Mouse (Mus musculus): ENCODE results near the gene Mybpc1. TPM values are rescaled to one million over a fixed set of nuclear protein-coding genes. Genes with fewer than 3 reads are reported as not detected.
A peak's percentile ranks its signal among the peaks of the same experiment; 100 is the strongest.

Mybpc1 gene
- polyA plus RNA-seq, 1 experiment from 2014 or later: 2.0 TPM

DNA sequence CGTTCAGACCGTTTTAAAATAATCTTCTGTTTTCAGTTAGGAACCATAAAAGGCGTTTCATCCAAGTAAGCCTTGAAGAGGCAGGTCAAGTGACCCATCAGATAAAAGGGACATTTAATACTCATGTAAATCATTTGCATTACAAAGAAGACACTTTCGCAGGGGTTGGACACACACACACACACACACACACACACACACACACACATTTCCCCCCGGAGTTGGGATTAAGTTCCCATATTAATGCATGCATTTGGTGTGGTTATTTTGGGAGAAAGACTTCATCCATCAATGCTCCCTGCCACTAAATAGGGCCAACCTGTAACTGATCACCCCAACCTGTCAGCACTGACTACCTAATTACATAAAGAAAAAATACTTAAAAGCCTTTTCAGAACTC lies 1.7 kb downstream of the Mybpc1 start:
- Histone ChIP-seq H3K9me3 (no peaks in the 10 kb centered on the region), H3K36me3 (replicated peaks) (no peaks in the 10 kb centered on the region), H3K9ac (no peak overlapping the region), H3K4me2 (0 out of 2 replicates have a peak overlapping the region, but pooled peaks have one; percentile 13), H3K27me3 (replicated peaks) (no peaks in the 10 kb centered on the region; the same call in 1 of the 2 replicates), H3K27ac (no peak overlapping the region), H3K4me1 (peaks cover 6% of the 10 kb centered on the region), H3K4me3 (no peak overlapping the region)
- ATAC-seq (replicated peaks): no peak; the same call in 1 of the 2 replicates
- WGBS: 10% methylated on average over 5 of the region's 5 CpGs

DNA sequence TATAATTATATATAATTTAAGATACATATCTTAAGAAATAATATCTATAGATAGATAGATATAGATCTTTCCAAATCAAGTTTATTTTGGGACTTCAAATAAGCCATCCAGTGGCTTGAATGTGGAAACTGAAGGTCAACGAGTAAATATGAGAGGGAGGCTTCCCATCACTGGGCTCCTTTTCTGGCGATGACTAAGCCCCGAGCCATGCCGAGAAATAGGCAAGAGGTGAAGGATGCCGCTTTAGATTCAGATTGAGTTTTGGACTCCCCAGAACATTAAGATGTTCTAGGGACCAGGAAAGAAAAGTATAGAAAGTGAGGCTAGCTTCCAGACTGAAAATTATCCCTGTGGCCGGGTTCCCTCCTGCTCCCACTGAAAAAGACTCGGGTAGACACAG lies 4.4 kb downstream of the Mybpc1 start:
- no peak overlapping the region for H3K4me2 ChIP-seq
- no peak overlapping the region for H3K9ac ChIP-seq
- ATAC-seq (replicated peaks): no peak
- no peaks in the 10 kb centered on the region; the same call in 1 of the 2 replicates for H3K27me3 ChIP-seq (replicated peaks)
- no peak overlapping the region for H3K4me3 ChIP-seq
- 93% methylated on average over 7 of the region's 7 CpGs for WGBS
- no peaks in the 10 kb centered on the region for H3K36me3 ChIP-seq (replicated peaks)
- H3K4me1 ChIP-seq: peaks cover 6% of the 10 kb centered on the region
- no peak overlapping the region for H3K27ac ChIP-seq
- no peaks in the 10 kb centered on the region for H3K9me3 ChIP-seq

DNA sequence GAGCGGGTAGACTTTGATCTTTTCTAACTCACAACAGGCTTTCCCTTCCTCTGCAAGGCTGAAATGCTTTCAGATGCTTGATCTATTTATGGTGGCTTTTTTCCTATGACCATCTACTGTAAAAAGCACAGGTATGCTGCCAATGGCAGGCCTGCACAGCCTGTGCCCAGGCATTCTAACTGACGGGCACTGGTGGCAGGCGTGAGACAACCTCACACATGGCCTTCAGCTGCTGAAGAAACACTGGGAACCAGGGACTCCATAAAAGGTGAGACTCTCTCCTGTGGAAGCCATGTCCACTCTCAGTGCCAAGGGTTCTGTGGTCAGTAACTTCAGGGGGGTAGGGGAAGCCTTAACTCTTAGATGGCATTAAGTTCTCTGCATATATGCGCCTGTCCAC lies 12.6 kb downstream of the Mybpc1 start:
- no peaks in the 10 kb centered on the region for H3K4me1 ChIP-seq
- H3K36me3 ChIP-seq (replicated peaks): no peaks in the 10 kb centered on the region
- no peak overlapping the region for H3K4me2 ChIP-seq
- no peaks in the 10 kb centered on the region for H3K27me3 ChIP-seq (replicated peaks)
- no peak for ATAC-seq (replicated peaks)
- no peak overlapping the region for H3K27ac ChIP-seq
- 98% methylated on average over 4 of the region's 4 CpGs for WGBS
- H3K9me3 ChIP-seq: no peaks in the 10 kb centered on the region
- H3K9ac ChIP-seq: no peak overlapping the region
- no peak overlapping the region for H3K4me3 ChIP-seq

DNA sequence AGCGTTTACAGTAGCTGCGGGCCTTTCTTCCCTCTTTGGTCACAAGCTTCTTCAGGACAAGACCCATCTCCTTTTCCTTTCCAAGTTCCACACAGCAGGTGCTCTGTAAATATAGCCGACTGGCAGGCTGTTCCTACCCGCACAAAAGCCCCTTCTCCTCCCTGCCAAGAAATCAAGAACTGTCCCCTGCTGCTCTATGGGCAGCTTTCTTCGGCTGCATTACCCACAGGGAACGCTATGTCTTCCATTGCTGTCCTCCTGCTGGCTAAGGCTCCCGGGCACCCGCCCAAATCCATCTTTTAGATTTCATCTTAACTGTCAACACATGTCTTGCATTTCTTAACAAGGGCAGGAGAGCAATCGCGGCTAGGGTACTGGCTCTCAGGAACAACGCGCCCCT lies 13.9 kb downstream of the Mybpc1 start:
- Histone ChIP-seq H3K9me3 (no peaks in the 10 kb centered on the region), H3K9ac (no peak overlapping the region), H3K4me2 (no peak overlapping the region), H3K4me1 (no peaks in the 10 kb centered on the region), H3K27ac (no peak overlapping the region), H3K4me3 (no peak overlapping the region), H3K27me3 (replicated peaks) (no peaks in the 10 kb centered on the region), H3K36me3 (replicated peaks) (no peaks in the 10 kb centered on the region)
- WGBS: 64% methylated on average over 12 of the region's 12 CpGs
- ATAC-seq (replicated peaks): no peak

DNA sequence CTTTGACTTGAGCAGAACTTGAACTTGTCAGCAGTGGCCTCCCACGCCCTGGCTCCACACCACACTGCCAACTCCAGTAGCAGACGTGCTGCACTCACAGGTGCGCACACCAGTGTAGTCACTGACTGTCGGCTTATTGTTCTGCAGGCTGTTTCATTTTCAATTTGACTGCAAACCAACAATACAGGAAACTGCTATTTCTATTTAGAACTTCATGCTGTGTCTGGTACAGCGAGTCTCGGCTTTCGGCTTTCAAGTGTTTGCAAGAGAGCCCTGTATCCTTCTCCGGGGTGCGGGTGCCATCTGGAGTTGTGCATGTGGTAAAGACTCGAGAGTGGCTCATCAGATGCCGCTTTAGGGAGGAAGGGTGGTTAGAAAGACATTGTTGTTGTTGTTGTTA lies 20.5 kb downstream of the Mybpc1 start:
- no peaks in the 10 kb centered on the region for H3K4me1 ChIP-seq
- WGBS: 93% methylated on average over 11 of the region's 11 CpGs
- H3K9ac ChIP-seq: no peak overlapping the region
- H3K27me3 ChIP-seq (replicated peaks): no peaks in the 10 kb centered on the region
- no peak overlapping the region for H3K4me3 ChIP-seq
- no peaks in the 10 kb centered on the region for H3K9me3 ChIP-seq
- H3K27ac ChIP-seq: no peak overlapping the region
- no peak overlapping the region for H3K4me2 ChIP-seq
- H3K36me3 ChIP-seq (replicated peaks): no peaks in the 10 kb centered on the region
- ATAC-seq (replicated peaks): no peak

DNA sequence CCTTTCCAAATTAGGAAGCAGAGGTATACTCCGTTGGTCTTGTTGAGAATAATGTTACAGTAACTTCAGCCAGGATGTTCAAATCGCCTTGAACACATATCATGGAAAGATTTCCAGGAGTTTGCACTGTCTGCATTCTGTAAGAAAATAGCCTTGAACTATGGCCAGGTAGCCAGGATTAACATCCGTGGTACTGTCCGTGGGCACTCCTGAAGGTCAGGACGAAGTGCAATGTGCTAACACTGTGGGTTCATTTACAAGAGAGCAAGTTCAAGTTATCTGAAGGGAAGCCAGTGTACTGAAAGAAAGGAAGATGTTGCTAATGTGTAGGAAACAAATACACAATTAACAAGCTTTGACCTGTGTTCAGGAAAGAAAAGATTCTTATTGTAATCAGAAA lies 24.2 kb downstream of the Mybpc1 start:
- Histone ChIP-seq H3K9ac (no peak overlapping the region), H3K9me3 (no peaks in the 10 kb centered on the region), H3K36me3 (replicated peaks) (no peaks in the 10 kb centered on the region), H3K27ac (no peak overlapping the region), H3K27me3 (replicated peaks) (no peaks in the 10 kb centered on the region), H3K4me1 (no peaks in the 10 kb centered on the region), H3K4me3 (no peak overlapping the region), H3K4me2 (no peak overlapping the region)
- 93% methylated on average over 5 of the region's 5 CpGs for WGBS
- ATAC-seq (replicated peaks): no peak

DNA sequence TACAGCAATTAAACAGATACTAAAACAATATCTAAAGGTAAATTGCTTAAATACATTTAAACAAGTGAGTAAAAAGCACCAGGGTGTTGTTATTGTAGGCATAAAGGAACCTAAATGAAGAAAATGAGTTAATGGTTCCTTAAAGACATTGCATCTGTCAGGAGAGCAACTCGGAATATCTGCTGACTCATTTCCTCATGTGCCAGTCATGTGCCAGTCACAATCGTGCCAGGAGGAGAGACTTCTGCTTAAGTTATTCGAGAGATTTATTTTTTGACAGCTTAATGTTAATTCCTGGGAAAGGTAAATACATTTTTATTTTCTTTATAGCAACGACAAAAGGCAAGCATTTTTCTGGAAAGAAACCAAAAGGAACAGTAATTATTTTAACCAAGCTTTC lies 26.3 kb downstream of the Mybpc1 start:
- no peak overlapping the region for H3K9ac ChIP-seq
- H3K27ac ChIP-seq: no peak overlapping the region
- no peaks in the 10 kb centered on the region for H3K4me1 ChIP-seq
- no peak for ATAC-seq (replicated peaks)
- H3K4me3 ChIP-seq: no peak overlapping the region
- WGBS: 85% methylated on average over 4 of the region's 4 CpGs
- H3K9me3 ChIP-seq: no peaks in the 10 kb centered on the region
- H3K27me3 ChIP-seq (replicated peaks): no peaks in the 10 kb centered on the region
- no peak overlapping the region for H3K4me2 ChIP-seq
- no peaks in the 10 kb centered on the region for H3K36me3 ChIP-seq (replicated peaks)

DNA sequence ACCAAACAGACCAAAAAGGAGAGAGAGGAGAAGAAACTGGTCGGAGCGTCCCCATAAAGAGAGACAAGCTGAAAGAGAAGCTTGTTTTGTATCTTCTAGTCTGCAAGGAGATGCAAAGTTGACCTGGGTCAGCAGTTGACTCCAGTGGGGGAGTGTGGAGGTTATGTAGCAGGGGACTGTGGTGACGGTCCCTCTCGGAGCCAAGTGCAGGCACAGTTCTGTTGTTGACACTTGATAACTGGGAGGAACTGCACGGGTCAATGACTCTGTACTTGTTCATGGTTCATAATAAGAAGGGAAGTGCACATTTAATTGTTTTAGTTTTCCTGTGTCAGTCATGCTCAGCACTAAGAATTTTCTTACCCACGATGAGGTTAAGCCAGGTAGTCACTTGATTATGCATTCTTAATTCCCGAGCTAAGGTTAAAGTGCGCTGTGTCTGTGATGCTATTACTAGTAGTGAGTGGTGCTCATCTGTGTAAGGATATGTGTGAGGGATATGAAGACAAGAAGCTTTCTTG lies 30.8 kb downstream of the Mybpc1 start:
- no peak overlapping the region for H3K4me3 ChIP-seq
- H3K9me3 ChIP-seq: no peaks in the 10 kb centered on the region
- no peak for ATAC-seq (replicated peaks)
- no peaks in the 10 kb centered on the region for H3K36me3 ChIP-seq (replicated peaks)
- H3K9ac ChIP-seq: no peak overlapping the region
- H3K4me2 ChIP-seq: no peak overlapping the region
- H3K27me3 ChIP-seq (replicated peaks): no peaks in the 10 kb centered on the region
- H3K4me1 ChIP-seq: no peaks in the 10 kb centered on the region
- WGBS: 80% methylated on average over 8 of the region's 8 CpGs
- H3K27ac ChIP-seq: no peak overlapping the region

DNA sequence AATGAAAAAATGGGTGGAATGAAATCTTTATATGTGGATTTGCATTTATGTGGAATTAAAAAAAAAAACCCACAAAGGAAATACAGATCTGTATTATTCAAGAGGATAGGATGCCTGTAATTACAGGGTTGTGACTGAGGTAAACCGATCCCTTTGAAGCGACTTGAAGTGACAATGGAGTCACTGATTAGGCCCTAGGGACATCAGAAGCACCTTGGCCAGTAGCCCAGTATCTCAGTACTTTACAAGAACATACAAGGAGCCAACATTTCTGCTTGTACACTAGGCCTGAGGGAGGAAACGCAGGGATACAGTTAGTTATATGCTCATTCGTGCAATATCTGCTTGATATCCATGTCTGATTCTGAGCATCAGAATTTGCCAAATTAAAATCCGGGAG lies 32.8 kb downstream of the Mybpc1 start:
- 0 out of 2 replicates have a peak, but pooled peaks have one; percentile 39 for ATAC-seq (replicated peaks)
- Histone ChIP-seq H3K4me1 (no peaks in the 10 kb centered on the region), H3K4me2 (no peak overlapping the region), H3K9me3 (no peaks in the 10 kb centered on the region), H3K4me3 (no peak overlapping the region), H3K27ac (no peak overlapping the region), H3K27me3 (replicated peaks) (no peaks in the 10 kb centered on the region), H3K36me3 (replicated peaks) (no peaks in the 10 kb centered on the region), H3K9ac (no peak overlapping the region)
- 75% methylated on average over 5 of the region's 5 CpGs for WGBS

DNA sequence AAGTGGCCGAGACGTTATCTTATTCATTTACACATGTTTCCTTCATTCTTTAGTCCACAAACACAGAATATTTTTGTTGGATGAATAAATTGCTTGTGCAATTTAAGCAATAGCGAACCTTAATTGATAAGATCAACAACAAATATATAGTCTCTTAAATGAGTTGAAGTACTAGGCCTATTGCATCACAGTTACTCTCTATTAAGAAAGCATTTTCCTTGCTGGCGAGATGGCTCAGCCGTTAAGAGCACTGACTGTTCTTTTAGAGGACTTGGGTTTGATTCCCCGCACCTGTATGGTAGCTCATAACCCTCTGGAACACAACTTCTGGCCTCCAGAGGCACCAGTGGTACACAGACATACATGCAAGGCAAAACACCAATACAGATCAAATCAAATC lies 47.9 kb downstream of the Mybpc1 start:
- Histone ChIP-seq H3K4me3 (no peak overlapping the region), H3K4me1 (no peaks in the 10 kb centered on the region), H3K9me3 (no peaks in the 10 kb centered on the region), H3K36me3 (replicated peaks) (no peaks in the 10 kb centered on the region), H3K27me3 (replicated peaks) (no peaks in the 10 kb centered on the region), H3K9ac (no peak overlapping the region), H3K4me2 (no peak overlapping the region), H3K27ac (no peak overlapping the region)
- WGBS: 91% methylated on average over 6 of the region's 6 CpGs
- no peak for ATAC-seq (replicated peaks)

DNA sequence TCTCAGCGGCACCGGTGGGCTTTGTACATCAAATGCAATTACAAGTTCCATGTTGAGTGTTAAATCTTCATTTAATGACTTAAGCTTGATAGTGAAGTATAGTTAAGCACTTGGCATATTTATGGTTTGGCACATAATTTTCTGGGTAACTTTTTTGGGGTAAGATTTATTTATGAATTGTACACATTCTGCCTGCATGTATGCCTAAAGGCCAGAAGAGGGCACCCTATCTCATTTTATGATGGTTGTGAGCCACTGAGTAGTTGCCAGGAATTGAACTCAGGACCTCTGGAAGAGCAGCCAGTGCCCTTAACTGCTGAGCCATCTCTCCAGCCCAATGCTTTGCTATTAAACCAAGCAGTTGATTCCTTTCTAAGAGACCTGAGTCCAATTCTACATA lies 52.2 kb downstream of the Mybpc1 start:
- WGBS: 86% methylated on average over 2 of the region's 2 CpGs
- ATAC-seq (replicated peaks): no peak
- H3K9ac ChIP-seq: no peak overlapping the region
- no peaks in the 10 kb centered on the region for H3K4me1 ChIP-seq
- no peak overlapping the region for H3K4me3 ChIP-seq
- H3K27ac ChIP-seq: no peak overlapping the region
- H3K36me3 ChIP-seq (replicated peaks): no peaks in the 10 kb centered on the region
- no peaks in the 10 kb centered on the region for H3K9me3 ChIP-seq
- H3K27me3 ChIP-seq (replicated peaks): no peaks in the 10 kb centered on the region
- no peak overlapping the region for H3K4me2 ChIP-seq

DNA sequence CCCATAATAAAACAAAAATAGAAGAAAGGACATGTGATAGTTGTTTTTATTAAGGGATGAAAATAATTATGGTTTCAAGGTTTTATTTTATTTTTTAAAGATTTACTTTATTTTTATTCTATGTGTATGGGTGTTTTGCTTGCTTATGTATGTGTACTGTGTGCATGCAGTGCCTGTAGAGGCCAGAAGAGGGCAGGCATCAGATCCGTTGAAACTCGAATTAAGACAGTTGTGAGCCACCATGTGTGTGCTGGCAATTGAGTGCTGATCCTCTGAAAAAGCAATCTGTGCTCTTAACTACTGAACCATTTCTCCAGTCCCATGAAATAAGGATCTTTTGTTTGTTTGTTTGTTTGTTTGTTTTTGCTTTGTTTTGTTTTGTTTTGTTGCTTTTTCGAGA lies 54.7 kb downstream of the Mybpc1 start:
- Histone ChIP-seq H3K9me3 (no peaks in the 10 kb centered on the region), H3K27ac (no peak overlapping the region), H3K36me3 (replicated peaks) (no peaks in the 10 kb centered on the region), H3K27me3 (replicated peaks) (no peaks in the 10 kb centered on the region), H3K4me1 (no peaks in the 10 kb centered on the region), H3K4me3 (no peak overlapping the region), H3K4me2 (no peak overlapping the region), H3K9ac (no peak overlapping the region)
- no peak for ATAC-seq (replicated peaks)
- 81% methylated on average over 3 of the region's 3 CpGs for WGBS

DNA sequence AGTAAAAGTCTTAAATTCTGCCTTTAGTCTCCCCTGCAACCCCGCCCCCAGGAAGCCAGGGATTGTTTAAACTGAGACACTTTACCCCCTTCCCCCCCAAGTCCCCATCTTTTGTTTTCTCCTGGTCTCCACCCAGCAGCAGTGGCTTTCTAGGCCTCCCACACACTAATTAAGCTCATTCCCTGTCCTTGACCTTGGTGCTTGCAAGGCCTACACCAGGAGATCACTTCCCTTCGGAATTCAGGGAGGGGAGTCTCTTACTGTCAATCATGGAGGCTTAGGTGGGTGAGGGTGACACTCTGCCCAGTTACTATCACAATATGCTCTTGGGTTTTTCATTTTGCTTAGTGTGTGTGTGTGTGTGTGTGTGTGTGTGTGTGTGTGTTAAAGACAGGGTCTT lies 57.3 kb downstream of the Mybpc1 start:
- H3K9me3 ChIP-seq: no peaks in the 10 kb centered on the region
- WGBS: 43% methylated on average over 2 of the region's 2 CpGs
- H3K4me2 ChIP-seq: no peak overlapping the region
- no peaks in the 10 kb centered on the region for H3K36me3 ChIP-seq (replicated peaks)
- H3K4me3 ChIP-seq: no peak overlapping the region
- no peaks in the 10 kb centered on the region for H3K27me3 ChIP-seq (replicated peaks)
- no peak for ATAC-seq (replicated peaks)
- no peaks in the 10 kb centered on the region for H3K4me1 ChIP-seq
- H3K9ac ChIP-seq: no peak overlapping the region
- H3K27ac ChIP-seq: no peak overlapping the region

Measured in midbrain, embryonic 15.5 days (tissue).